Mouse (Mus musculus) thymus, postnatal 36 days (tissue): Measurements from ENCODE around the gene Tnrc6c.
"Not testable (repeated sequence)": the region's sequence is repeated elsewhere in the genome, so short reads cannot be mapped to it uniquely, and the experiment has no call there.

Experiments
- DNase-seq, 2 experiments: peaks; one replicate each; pipeline ENCODE4 v3.0.0; 2022; ENCODE audit warnings: mixed read lengths in 2 of 2

The Tnrc6c gene

DNA sequence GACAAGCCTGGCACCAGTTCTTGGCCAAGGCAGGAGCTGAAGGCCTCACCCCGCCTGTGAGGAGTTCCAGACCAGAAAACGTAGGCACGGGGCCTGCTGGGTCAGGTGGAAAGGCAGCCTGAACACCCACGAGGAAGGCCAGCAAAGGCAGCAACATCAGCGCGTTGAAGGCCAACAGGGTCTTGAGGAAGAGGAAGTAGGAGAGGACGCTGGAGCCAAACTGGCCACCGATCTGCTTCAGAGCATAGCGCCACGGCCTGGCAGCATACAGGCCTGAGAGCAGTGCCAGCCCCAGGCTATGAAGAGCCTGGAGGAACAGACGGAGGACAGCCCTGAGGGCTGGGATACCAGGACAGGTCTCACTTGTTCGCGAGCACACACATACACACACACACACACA is 121.5 kb downstream of the Tnrc6c start:
- no peak for DNase-seq

GRCm38 (mm10) chr11:117776085-117776792 is 122.2 kb downstream of the Tnrc6c start:
- DNase-seq = no peak

DNA sequence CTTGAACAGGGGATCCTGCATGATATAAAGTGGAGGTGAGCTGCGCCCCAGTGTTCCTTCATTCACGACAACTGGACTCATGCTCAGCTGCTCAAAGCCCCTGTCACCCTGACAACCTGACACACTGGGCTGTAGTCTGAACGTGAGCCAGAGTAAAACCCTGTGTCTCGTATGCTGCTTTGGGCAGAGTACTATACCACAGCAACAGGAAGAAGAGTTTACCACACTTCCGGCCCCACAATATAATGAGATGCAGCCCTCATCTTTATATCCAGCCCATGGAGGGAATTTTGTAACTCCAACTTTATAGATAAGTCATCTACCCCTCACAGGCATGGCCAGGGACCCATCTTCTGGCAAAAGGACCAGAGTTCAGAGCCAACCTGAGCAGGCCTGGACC is 123.0 kb downstream of the Tnrc6c start:
- peak in 1 of 2 experiments; percentile 47 for DNase-seq

DNA sequence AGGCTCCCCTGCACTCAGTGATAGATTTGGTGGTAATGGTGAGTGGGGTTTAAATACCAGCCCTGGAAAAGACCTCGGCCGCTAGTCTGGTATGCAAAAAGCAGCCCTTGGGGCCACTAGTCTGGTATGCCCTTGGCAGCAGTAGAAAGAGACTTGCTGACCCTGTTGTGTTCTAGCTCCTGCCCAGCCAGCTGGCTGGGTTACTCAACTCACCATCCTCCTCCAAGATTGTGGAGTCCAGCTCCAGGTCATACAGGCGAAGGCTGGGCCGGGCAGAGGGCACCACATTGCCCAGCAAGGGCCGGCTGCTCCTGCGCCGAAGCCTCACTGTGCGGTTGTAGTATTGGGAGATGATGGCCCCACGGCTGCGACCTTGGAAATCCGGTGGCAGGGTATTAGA is 123.9 kb downstream of the Tnrc6c start:
- no peak for DNase-seq

GRCm38 (mm10) chr11:117778851-117779433 is 124.9 kb downstream of the Tnrc6c start:
- peak in 1 of 2 experiments; percentile 50 for DNase-seq

DNA sequence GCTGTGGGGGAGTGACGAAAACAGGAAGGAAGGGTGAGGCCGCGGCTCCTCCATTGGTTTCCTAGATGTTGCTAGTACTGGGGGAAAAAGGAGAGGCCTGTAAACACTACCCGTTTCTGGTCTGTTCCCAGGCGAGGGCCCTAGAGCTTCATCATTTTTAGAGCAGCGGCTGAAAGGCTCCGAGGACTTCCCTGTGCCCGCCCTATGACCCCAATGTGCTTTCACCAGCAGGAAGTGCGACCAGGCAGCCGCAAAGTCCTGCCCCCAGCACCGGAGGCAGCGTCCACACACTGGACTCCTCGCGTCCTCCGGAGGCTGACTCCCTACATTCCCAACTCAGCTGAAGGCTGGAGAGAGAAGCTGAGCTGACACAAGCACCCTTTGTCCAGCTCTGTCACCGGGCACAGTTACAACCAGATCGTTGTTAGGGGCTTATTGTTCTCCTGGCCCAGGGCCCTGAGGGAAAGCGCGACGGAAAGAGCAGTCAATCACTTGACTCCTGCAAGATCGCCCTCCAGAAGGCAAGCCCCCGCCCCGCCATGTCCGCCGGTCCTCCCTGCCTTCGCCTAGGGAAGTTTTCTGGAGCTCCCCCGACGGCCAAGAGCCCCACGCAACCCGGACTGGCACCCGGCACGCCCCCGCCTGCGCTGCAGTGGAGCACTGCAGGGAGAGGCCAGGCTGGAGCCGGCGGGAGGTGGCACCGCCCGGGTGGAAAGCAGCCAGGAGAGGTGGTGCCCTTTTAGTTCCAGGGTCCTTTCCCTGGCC is 125.5 kb downstream of the Tnrc6c start:
- DNase-seq = peak; percentile 55 to 69

DNA sequence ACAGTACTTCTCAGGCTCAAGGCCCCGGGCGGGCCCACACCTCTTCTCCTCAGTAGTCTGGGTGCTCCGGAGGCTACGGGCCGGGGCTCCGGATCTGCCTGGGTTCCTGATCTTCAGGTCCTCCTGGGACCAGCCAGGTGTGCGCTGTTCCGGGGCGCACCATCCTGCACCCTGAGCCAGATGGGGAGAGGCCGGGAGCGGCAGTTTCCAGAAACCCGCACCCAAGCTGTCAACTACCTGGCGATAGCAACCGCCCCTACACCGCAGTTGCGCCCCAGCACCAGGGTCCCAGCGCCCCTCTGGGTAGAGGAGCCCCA is 126.1 kb downstream of the Tnrc6c start:
- no peak for DNase-seq

- peak; percentile 90 to 97 for DNase-seq
Measured at GRCm38 (mm10) chr11:117780582-117781111, 126.6 kb downstream of the Tnrc6c start.

- DNase-seq = peak; percentile 84 to 91
Measured at GRCm38 (mm10) chr11:117781199-117781821, 127.2 kb downstream of the Tnrc6c start.

GRCm38 (mm10) chr11:117781993-117782704 is 128.1 kb downstream of the Tnrc6c start, which contains the start of the genes Tmc8 and Tmc6:
Gene Tmc8, plus strand, starts transcription at chr11:117782076.
Gene Tmc6, minus strand, starts transcription at chr11:117782198.
- peak; percentile 91 to 95 for DNase-seq

DNA sequence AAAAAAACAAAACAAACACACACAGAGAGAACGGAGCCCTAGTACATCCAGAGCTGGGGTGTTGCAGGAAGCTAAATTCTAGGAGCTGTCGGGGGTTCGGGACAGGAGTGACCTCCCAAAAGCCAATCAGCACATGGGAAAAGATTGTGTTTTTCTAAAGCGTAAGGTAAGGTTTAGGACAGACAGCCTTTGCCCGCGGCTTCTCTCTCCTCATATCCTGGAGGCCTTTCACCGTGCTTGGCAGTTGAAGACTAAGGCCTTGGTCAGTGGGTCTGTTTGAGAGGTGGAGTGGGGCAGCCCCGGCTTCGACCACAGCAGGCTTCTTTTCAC is 128.6 kb downstream of the Tnrc6c start:
- no peak for DNase-seq

- DNase-seq = peak; percentile 95
Measured at GRCm38 (mm10) chr11:117783089-117783488, 129.0 kb downstream of the Tnrc6c start.

- peak; percentile 37 to 69 for DNase-seq
Measured at GRCm38 (mm10) chr11:117783683-117784309, 129.7 kb downstream of the Tnrc6c start.

DNA sequence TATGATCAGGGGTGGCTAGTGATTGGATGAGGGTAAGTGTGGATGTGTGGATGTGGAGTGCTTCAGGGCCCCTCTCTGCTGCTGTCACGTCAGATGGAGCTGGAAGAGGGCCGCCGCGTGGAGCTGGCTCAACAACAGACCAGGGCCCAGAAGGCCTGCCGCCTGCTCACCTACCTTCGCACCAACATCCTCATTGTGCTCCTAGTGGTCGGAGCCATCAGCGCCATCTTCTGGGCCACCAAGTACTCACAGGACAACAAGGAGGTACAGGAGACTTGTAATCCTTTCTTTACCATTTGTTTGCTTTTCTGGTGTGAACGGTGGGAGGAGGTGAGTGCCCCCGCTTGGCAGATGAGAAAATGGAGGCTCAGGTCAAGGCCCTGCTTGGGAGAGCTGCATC is 132.2 kb downstream of the Tnrc6c start:
- DNase-seq = peak; percentile 71 to 79

- not testable (repeated sequence) for DNase-seq
Measured at GRCm38 (mm10) chr11:117788481-117788880, 134.4 kb downstream of the Tnrc6c start.

DNA sequence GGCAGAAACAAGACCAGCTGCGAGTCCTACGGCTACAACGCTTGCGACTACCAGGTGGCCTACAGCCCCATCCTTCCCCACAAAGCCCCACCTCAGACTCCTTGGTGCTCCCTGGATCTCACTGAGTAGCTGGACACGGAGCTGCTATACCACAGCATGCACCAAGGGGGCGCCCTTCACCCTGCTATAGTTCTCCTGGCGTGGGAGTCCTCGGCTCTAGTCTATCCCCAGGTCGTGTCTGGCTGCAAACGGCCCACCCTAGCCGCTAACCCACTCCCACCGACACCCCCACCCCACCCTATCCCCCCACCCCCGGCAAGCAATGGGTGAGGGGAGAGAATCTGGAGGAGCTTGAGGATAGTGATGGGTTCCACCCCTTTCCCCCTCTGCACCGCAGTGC is 136.2 kb downstream of the Tnrc6c start:
- peak; percentile 69 to 71 for DNase-seq

DNA sequence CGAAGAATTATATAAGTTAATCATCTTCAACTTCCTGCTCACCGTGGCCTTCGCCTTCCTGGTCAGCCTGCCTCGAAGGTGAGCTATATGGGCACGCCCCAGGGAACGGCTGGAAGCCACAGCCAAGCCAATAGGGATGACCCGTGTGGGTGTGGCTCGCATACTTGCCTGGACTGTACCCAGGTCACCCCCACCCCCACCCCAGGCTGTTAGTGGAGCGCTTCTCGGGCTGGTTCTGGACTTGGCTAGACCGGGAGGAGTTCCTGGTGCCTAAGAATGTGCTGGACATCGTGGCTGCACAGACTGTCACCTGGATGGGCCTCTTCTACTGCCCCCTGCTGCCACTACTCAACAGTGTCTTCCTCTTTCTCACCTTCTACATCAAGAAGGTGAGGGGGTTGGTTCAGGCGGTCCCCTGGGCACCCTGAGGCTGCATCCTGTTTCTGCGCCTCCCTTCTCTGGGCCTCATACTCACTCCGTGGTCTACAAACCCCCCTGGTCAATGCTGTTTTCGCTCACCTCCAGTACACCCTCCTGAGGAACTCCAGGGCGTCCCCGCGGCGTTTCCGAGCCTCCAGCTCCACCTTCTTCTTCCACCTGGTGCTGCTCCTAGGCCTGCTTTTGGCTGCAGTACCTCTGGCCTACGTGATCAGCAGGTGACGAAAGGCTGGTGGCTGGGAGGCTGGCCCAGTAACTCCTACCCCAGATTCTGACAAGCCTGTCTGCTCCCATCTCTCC is 136.8 kb downstream of the Tnrc6c start:
- no peak for DNase-seq

GRCm38 (mm10) chr11:117791441-117791761 is 137.3 kb downstream of the Tnrc6c start:
- DNase-seq = no peak

DNA sequence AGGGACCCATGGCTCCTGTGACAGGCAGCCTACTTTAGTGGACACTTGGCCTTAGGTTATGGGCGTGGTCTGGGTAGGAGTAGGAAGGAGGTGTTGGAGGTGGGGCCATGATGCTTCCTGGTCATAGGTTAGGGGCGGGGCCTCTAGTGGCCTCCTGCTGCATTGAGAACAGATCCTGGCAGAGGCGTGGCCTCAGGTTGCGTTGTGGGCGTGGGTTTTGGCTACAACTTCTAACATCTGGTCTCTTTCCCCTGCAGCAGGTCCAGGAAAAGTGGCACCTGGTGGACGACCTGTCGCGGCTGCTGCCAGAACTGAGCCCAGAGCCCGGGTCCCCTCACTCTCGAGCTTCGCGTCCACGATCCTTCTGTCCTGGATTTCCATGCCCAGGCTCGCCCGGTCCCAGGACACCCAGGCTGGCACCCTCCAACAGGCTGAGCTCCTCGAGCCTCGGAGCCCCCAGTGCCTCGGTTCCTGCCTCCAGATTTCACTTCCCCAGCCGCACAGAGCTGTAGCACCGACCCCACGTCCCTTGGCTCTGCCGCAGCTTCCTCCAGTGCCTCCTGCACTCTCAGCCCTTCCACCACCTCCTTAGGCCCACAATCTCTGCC is 138.3 kb downstream of the Tnrc6c start:
- peak; percentile 39 to 71 for DNase-seq

DNA sequence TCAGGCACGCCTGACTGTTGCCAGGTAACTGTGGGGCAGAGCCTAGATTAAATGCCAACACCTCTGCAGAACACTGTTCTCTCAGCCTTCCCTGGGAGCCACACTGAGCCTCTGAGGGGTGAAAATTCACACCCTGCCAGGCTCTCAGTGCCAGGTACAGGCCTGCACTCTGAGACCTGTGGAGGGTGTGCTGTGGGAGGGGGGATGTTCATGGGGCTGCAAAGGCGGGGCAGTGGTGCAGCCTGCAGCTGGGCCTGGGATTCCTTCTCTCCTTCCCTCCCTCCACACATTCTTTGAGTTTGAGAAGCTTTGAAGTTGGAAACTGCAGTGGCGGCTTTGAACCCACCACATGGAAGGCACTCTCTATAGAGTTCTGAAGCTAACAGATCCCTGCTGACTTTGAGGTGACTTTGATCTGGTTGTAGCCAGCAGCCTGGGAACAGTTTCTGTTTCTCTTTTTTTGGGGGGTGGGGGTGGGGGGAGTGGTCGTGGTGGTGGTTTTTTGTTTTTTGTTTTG is 140.0 kb downstream of the Tnrc6c start:
- peak in 1 of 2 experiments; percentile 56 for DNase-seq

DNA sequence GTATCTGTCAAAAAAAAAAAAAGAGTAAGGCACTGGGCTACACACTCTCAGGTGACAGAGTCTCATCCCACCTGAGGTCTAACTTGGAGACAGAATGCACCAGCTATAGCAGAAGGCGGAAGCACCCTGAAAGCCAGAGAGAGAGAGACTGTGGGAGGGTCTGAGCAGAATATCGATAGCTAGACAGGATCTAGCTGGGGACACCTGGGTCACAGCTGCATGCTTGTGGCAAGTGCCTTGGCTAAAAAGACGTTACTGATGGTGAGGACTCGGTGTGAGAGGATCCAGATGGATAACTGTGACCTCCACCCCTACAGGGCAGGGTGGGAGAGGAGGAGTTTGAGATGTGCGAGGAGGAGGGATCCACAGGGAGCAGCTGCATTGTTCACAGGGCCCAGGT is 142.9 kb downstream of the Tnrc6c start:
- DNase-seq = no peak
